Mouse (Mus musculus) hindbrain, postnatal 0 days (tissue): ENCODE measurements around the gene Upk3a. TPM values are rescaled to one million over a fixed set of nuclear protein-coding genes. Genes with fewer than 3 reads are reported as not detected.

Source experiments
- ATAC-seq: fragments of 200-750 bp; cut with Nextera tagmentation; 2 replicates; pipeline ENCODE4 v1.8.0; 2017; ENCODE audit warnings: mild to moderate bottlenecking, moderate TSS enrichment, moderate library complexity
- DNase-seq: peaks from one replicate; pipeline ENCODE4 v3.0.0-alpha.2; 2015; ENCODE audit warnings: low spot score
- H3K27ac ChIP-seq: fragments of 300-500 bp; sonication (generic); 2 replicates; pipeline ENCODE4 v1.5.1; 2014; ENCODE audit warnings: mild to moderate bottlenecking
- H3K27me3 ChIP-seq: fragments of 300-500 bp; sonication (generic); 2 replicates; pipeline ENCODE4 v1.6.1; 2014; ENCODE audit warnings: low read length, mixed read lengths; ENCODE audit not compliant: insufficient read depth
- H3K36me3 ChIP-seq: fragments of 300-500 bp; sonication (generic); 2 replicates; pipeline ENCODE4 v1.6.1; 2014; ENCODE audit warnings: low read length, mixed read lengths; ENCODE audit not compliant: insufficient read depth
- H3K4me1 ChIP-seq: fragments of 300-500 bp; sonication (generic); 2 replicates; pipeline ENCODE4 v1.6.1; 2014; ENCODE audit warnings: antibody characterized with exemption, low read length, mixed read lengths; ENCODE audit not compliant: insufficient read depth
- H3K4me2 ChIP-seq: fragments of 300-500 bp; sonication (generic); 2 replicates; pipeline ENCODE4 v1.6.1; 2014; ENCODE audit warnings: low read depth, mild to moderate bottlenecking, low read length, moderate library complexity, mixed read lengths
- H3K4me3 ChIP-seq: fragments of 300-500 bp; sonication (generic); 2 replicates; pipeline ENCODE4 v1.5.1; 2014; ENCODE audit warnings: low read length
- H3K9ac ChIP-seq: fragments of 300-500 bp; sonication (generic); replicated peaks from 2 replicates; pipeline ENCODE4 v1.6.1; 2014; ENCODE audit warnings: mild to moderate bottlenecking, low read length, moderate library complexity, mixed read lengths
- H3K9me3 ChIP-seq: fragments of 300-500 bp; sonication (generic); 2 replicates; pipeline ENCODE4 v1.6.1; 2016; ENCODE audit warnings: low read length, mixed read lengths
- CTCF ChIP-seq: IDR thresholded peaks from 2 replicates; pipeline ENCODE4 v1.5.1; 2016; ENCODE audit warnings: antibody characterized with exemption, control low read depth, low read depth
- WGBS: fragments of 180-500 bp; shearing (Covaris S2); extraction: QIAGEN DNeasy Blood & Tissue Kit; methylation state at CpG from one replicate; pipeline ENCODE4 v1.1.7; 2014; 5-methylcytosine and 5-hydroxymethylcytosine counted together
- polyA plus RNA-seq: library from polyadenylated mRNA; unstranded; fragments of >200 nt; fragmentation: Nextera tagmentation; extraction: Ambion mirVana; gene quantifications from 2 replicates; pipeline ENCODE4 v1.2.1, GENCODE M21; 2015
- total RNA-seq: library from RNA; depleted of rRNA; stranded (reverse); fragments of >200 nt; gene quantifications from 2 replicates; pipeline ENCODE4 v1.2.3, GENCODE M21; 2014; rRNA removed

Upk3a gene
- total and polyA plus RNA-seq, 2 experiments from 2014 or later, result 2.6 to 6.5 TPM

- no peak overlapping the region for H3K4me3 ChIP-seq
- no peaks in the 10 kb centered on the region for H3K9me3 ChIP-seq
- 90% methylated on average over 14 of the region's 14 CpGs for WGBS
- no peak overlapping the region for H3K4me2 ChIP-seq
- no peak for TF ChIP-seq CTCF
- no peak overlapping the region for H3K27ac ChIP-seq
- H3K27me3 ChIP-seq, result no peaks in the 10 kb centered on the region
- ATAC-seq (no peak), DNase-seq (no peak)
- H3K4me1 ChIP-seq, result peaks cover 6% of the 10 kb centered on the region; the same call in 1 of the 2 replicates
- H3K9ac ChIP-seq, result no peak overlapping the region
- H3K36me3 ChIP-seq, result peaks cover 45% of the 10 kb centered on the region
Observed at GRCm38 (mm10) chr15:85046230-85046950, 29.4 kb downstream of the Upk3a start.

- Histone ChIP-seq H3K27ac (no peak overlapping the region), H3K36me3 (peaks cover 50% of the 10 kb centered on the region), H3K9me3 (no peaks in the 10 kb centered on the region), H3K4me3 (no peak overlapping the region), H3K9ac (no peak overlapping the region), H3K27me3 (no peaks in the 10 kb centered on the region), H3K4me1 (peaks cover 6% of the 10 kb centered on the region; the same call in 1 of the 2 replicates), H3K4me2 (no peak overlapping the region)
- ATAC-seq, result no peak
- WGBS, result 92% methylated on average over 4 of the region's 4 CpGs
- DNase-seq, result no peak
- no peak for TF ChIP-seq CTCF
Observed at GRCm38 (mm10) chr15:85047865-85048264, 30.9 kb downstream of the Upk3a start.

GRCm38 (mm10) chr15:85049758-85050157, 32.8 kb downstream of the Upk3a start:
- ATAC-seq, result no peak
- no peak overlapping the region for H3K4me2 ChIP-seq
- peaks cover 61% of the 10 kb centered on the region for H3K36me3 ChIP-seq
- no peaks in the 10 kb centered on the region for H3K4me1 ChIP-seq
- 90% methylated on average over 1 of the region's 1 CpGs for WGBS
- no peak for TF ChIP-seq CTCF
- H3K27me3 ChIP-seq, result no peaks in the 10 kb centered on the region
- no peak overlapping the region for H3K4me3 ChIP-seq
- H3K9ac ChIP-seq, result no peak overlapping the region
- H3K27ac ChIP-seq, result no peak overlapping the region
- DNase-seq, result no peak
- H3K9me3 ChIP-seq, result no peaks in the 10 kb centered on the region

GRCm38 (mm10) chr15:85054098-85054497, 37.2 kb downstream of the Upk3a start:
- H3K36me3 ChIP-seq, result peaks cover 56% of the 10 kb centered on the region
- ATAC-seq, result no peak
- no peak for DNase-seq
- no peak for TF ChIP-seq CTCF
- H3K4me2 ChIP-seq, result no peak overlapping the region
- WGBS, result 94% methylated on average over 3 of the region's 3 CpGs
- H3K4me1 ChIP-seq, result no peaks in the 10 kb centered on the region
- H3K4me3 ChIP-seq, result no peak overlapping the region
- H3K27ac ChIP-seq, result no peak overlapping the region
- H3K9me3 ChIP-seq, result no peaks in the 10 kb centered on the region
- no peak overlapping the region for H3K9ac ChIP-seq
- H3K27me3 ChIP-seq, result no peaks in the 10 kb centered on the region

- Histone ChIP-seq H3K27ac (no peak overlapping the region), H3K27me3 (no peaks in the 10 kb centered on the region), H3K4me1 (no peaks in the 10 kb centered on the region), H3K9ac (no peak overlapping the region), H3K4me2 (no peak overlapping the region), H3K4me3 (no peak overlapping the region), H3K9me3 (no peaks in the 10 kb centered on the region), H3K36me3 (peaks cover 51% of the 10 kb centered on the region)
- 79% methylated on average over 4 of the region's 4 CpGs for WGBS
- DNase-seq (no peak), ATAC-seq (no peak)
- TF ChIP-seq CTCF, result no peak
Observed at GRCm38 (mm10) chr15:85055186-85055585, 38.2 kb downstream of the Upk3a start.

- peaks cover 15% of the 10 kb centered on the region for H3K36me3 ChIP-seq
- no peak overlapping the region for H3K4me3 ChIP-seq
- no peak overlapping the region for H3K4me2 ChIP-seq
- 96% methylated on average over 2 of the region's 2 CpGs for WGBS
- H3K27ac ChIP-seq, result no peak overlapping the region
- DNase-seq (no peak), ATAC-seq (no peak)
- H3K9me3 ChIP-seq, result no peaks in the 10 kb centered on the region
- H3K9ac ChIP-seq, result no peak overlapping the region
- H3K4me1 ChIP-seq, result no peaks in the 10 kb centered on the region
- no peak for TF ChIP-seq CTCF
- no peaks in the 10 kb centered on the region for H3K27me3 ChIP-seq
Observed at GRCm38 (mm10) chr15:85063421-85063820, 46.5 kb downstream of the Upk3a start.

GRCm38 (mm10) chr15:85070561-85070960, 53.6 kb downstream of the Upk3a start:
- Histone ChIP-seq H3K9ac (no peak overlapping the region), H3K4me3 (no peak overlapping the region), H3K4me1 (no peaks in the 10 kb centered on the region), H3K27ac (no peak overlapping the region), H3K9me3 (no peaks in the 10 kb centered on the region), H3K36me3 (no peaks in the 10 kb centered on the region), H3K27me3 (no peaks in the 10 kb centered on the region), H3K4me2 (no peak overlapping the region)
- peak; percentile 82 for TF ChIP-seq CTCF
- ATAC-seq (no peak), DNase-seq (peak; percentile 81)
- 34% methylated on average over 2 of the region's 2 CpGs for WGBS

Other genes starting within 250 kb of the Upk3a start
- 22.8 and 29.7 TPM in 2 replicates for gene Phf21b, start 161.1 kb upstream of the Upk3a start, total RNA-seq
- gene Phf21b, start 161.1 kb upstream of the Upk3a start, polyA plus RNA-seq, result 2.2 and 2.5 TPM in 2 replicates
- gene Gm29666, start 97.1 kb upstream of the Upk3a start, total RNA-seq, result 0.47 and 0.50 TPM in 2 replicates
- gene Gm29666, start 97.1 kb upstream of the Upk3a start, polyA plus RNA-seq, result 0.54 and 0.65 TPM in 2 replicates
- 13.3 and 18.4 TPM in 2 replicates for gene Nup50, start 93.7 kb upstream of the Upk3a start, total RNA-seq
- 23.6 and 24.7 TPM in 2 replicates for gene Nup50, start 93.7 kb upstream of the Upk3a start, polyA plus RNA-seq
- gene 5031439G07Rik, start 28.6 kb upstream of the Upk3a start, total RNA-seq, result 123 and 127 TPM in 2 replicates
- 23.0 and 23.6 TPM in 2 replicates for gene 5031439G07Rik, start 28.6 kb upstream of the Upk3a start, polyA plus RNA-seq
- 16.0 and 18.2 TPM in 2 replicates for gene Fam118a, start 11.8 kb downstream of the Upk3a start, total RNA-seq
- 29.0 and 30.3 TPM in 2 replicates for gene Fam118a, start 11.8 kb downstream of the Upk3a start, polyA plus RNA-seq
- gene Smc1b, start 114.8 kb downstream of the Upk3a start, total RNA-seq, result 0.04 and 5.2 TPM in 2 replicates
- gene Smc1b, start 114.8 kb downstream of the Upk3a start, polyA plus RNA-seq, result 0.24 and 0.30 TPM in 2 replicates
- gene Ribc2, start 114.9 kb downstream of the Upk3a start, total RNA-seq, result 0.90 and 0.94 TPM in 2 replicates
- gene Ribc2, start 114.9 kb downstream of the Upk3a start, polyA plus RNA-seq, result 0.73 and 0.95 TPM in 2 replicates
- 68.4 and 73.9 TPM in 2 replicates for gene Fbln1, start 188.8 kb downstream of the Upk3a start, total RNA-seq
- 48.3 and 52.1 TPM in 2 replicates for gene Fbln1, start 188.8 kb downstream of the Upk3a start, polyA plus RNA-seq